Comparison of ENCODE assay signal across 8 mouse cellular contexts in genomic region chr9:57501861-57502260, GRCm38 (mm10). TPM values are rescaled to one million over a fixed set of nuclear protein-coding genes. Genes with fewer than 3 reads are reported as not detected.
DNase-seq lines count a peak whose midpoint lies in the region; ATAC-seq and TF ChIP-seq lines count a peak whose summit lies in the region.

No protein-coding gene starts in this region.

- no peaks in the 10 kb centered on the region for H3K36me3 ChIP-seq in embryonic facial prominence, embryonic 14.5 days (ENCODE audit: control insufficient read depth, insufficient read depth, low read length)

- no peak overlapping the region for H3K4me3 ChIP-seq in embryonic facial prominence, embryonic 14.5 days (ENCODE audit: low read depth, low read length)
- no peak overlapping the region for H3K4me3 ChIP-seq in gastrocnemius, adult 2 months

- peak overlapping the region; percentile 23; the same call in 1 of the 2 replicates for H3K4me2 ChIP-seq in embryonic facial prominence, embryonic 14.5 days (ENCODE audit: low read depth, low read length)

- ATAC-seq in embryonic facial prominence, embryonic 14.5 days (ENCODE audit: low read depth) = no peak

- peaks cover 65% of the 10 kb centered on the region for H3K27me3 ChIP-seq in embryonic facial prominence, embryonic 14.5 days (replicated peaks; ENCODE audit: control insufficient read depth, insufficient read depth, low read length)

- WGBS in embryonic facial prominence, embryonic 14.5 days = 2% methylated on average over 20 of the region's 20 CpGs

- no peak overlapping the region for H3K27ac ChIP-seq in embryonic facial prominence, embryonic 14.5 days (replicated peaks; ENCODE audit: low read depth, low read length)
- H3K27ac ChIP-seq in gastrocnemius, adult 2 months = no peak overlapping the region

- no peak for TF ChIP-seq CTCF in gastrocnemius, adult 2 months (IDR thresholded peaks at IDR 0.05)

- intact Hi-C loops in left cerebral cortex, postnatal 10 days (cut with DNase I) = no loop called here
- intact Hi-C loops in gastrocnemius, adult 2 months (cut with DNase I) = no loop called here

- peak overlapping the region; percentile 43; the same call in 1 of the 2 replicates for H3K9ac ChIP-seq in embryonic facial prominence, embryonic 14.5 days (ENCODE audit: low read depth, low read length)

- no peaks in the 10 kb centered on the region for H3K9me3 ChIP-seq in embryonic facial prominence, embryonic 14.5 days (ENCODE audit: control insufficient read depth, low read length)

- peaks cover 7% of the 10 kb centered on the region; the same call in 1 of the 2 replicates for H3K4me1 ChIP-seq in embryonic facial prominence, embryonic 14.5 days (ENCODE audit: control insufficient read depth, insufficient read depth, low read length)

- peak; percentile 40 to 59 for DNase-seq in left cerebral cortex, adult 18-20 months (ENCODE audit: low spot score in 2 of 2)
- no peak for DNase-seq in left cerebral cortex, adult 11 months (ENCODE audit: low spot score)
- peak; percentile 48 for DNase-seq in embryonic facial prominence, embryonic 14.5 days (ENCODE audit: low spot score)
- DNase-seq in left cerebral cortex, postnatal 10 days (ENCODE audit: extremely low spot score in 1 of 2, low spot score in 2 of 2) = peak; percentile 34 to 54
- DNase-seq in right cerebral cortex, adult 18-20 months = peak; percentile 71
- no peak for DNase-seq in adrenal gland, postnatal 25 days
- DNase-seq in gastrocnemius, adult 2 months = no peak
- DNase-seq in lung, postnatal 14 days = no peak

RNA-seq across cellular contexts. Expression of gene Rpp25, which starts 2.0 kb away (rescaled TPM):
- 10 to 100 TPM; 17.6 to 18.5 TPM for total RNA-seq in left cerebral cortex, adult 18-20 months (2021)
- 0.86 and 1.4 TPM in 2 replicates for polyA plus RNA-seq in embryonic facial prominence, embryonic 14.5 days (2014; fragmentation: Nextera tagmentation; extraction: Ambion mirVana)
- 10 to 100 TPM; 14.1 to 14.8 TPM for total RNA-seq in left cerebral cortex, postnatal 10 days (2021)
- 5.0 and 6.5 TPM in 2 replicates for total RNA-seq in adrenal gland, postnatal 25 days (2021)
- not detected for total RNA-seq in gastrocnemius, adult 2 months (2021)

RNA-seq across cellular contexts. Expression of gene Cox5a, which starts 19.2 kb away (rescaled TPM):
- 100 to 1,000 TPM; 410 to 481 TPM for total RNA-seq in left cerebral cortex, adult 18-20 months (2021)
- 479 and 555 TPM in 2 replicates for polyA plus RNA-seq in embryonic facial prominence, embryonic 14.5 days (2014; fragmentation: Nextera tagmentation; extraction: Ambion mirVana)
- 100 to 1,000 TPM; 501 to 523 TPM for total RNA-seq in left cerebral cortex, postnatal 10 days (2021)
- total RNA-seq in adrenal gland, postnatal 25 days (2021) = 410 and 447 TPM in 2 replicates
- total RNA-seq in gastrocnemius, adult 2 months (2021) = 1,000 to 10,000 TPM; 1,176 to 1,655 TPM

RNA-seq across cellular contexts. Expression of gene Scamp5, which starts 34.0 kb away (rescaled TPM):
- 100 to 1,000 TPM; 381 to 400 TPM for total RNA-seq in left cerebral cortex, adult 18-20 months (2021)
- 10.9 and 14.5 TPM in 2 replicates for polyA plus RNA-seq in embryonic facial prominence, embryonic 14.5 days (2014; fragmentation: Nextera tagmentation; extraction: Ambion mirVana)
- 100 to 1,000 TPM; 387 to 389 TPM for total RNA-seq in left cerebral cortex, postnatal 10 days (2021)
- total RNA-seq in adrenal gland, postnatal 25 days (2021) = 10.8 and 14.4 TPM in 2 replicates
- under 1 TPM; 0.82 to 0.95 TPM for total RNA-seq in gastrocnemius, adult 2 months (2021)

RNA-seq across cellular contexts. Expression of gene Fam219b, which starts 35.5 kb away (rescaled TPM):
- total RNA-seq in left cerebral cortex, adult 18-20 months (2021) = 10 to 100 TPM; 17.6 to 25.6 TPM
- polyA plus RNA-seq in embryonic facial prominence, embryonic 14.5 days (2014; fragmentation: Nextera tagmentation; extraction: Ambion mirVana) = 21.1 and 24.2 TPM in 2 replicates
- total RNA-seq in left cerebral cortex, postnatal 10 days (2021) = 10 to 100 TPM; 21.5 to 24.7 TPM
- 25.2 and 29.2 TPM in 2 replicates for total RNA-seq in adrenal gland, postnatal 25 days (2021)
- 1 to 10 TPM; 5.9 TPM for total RNA-seq in gastrocnemius, adult 2 months (2021)

RNA-seq across cellular contexts. Expression of gene Mpi, which starts 50.7 kb away (rescaled TPM):
- 10 to 100 TPM; 66.0 to 69.4 TPM for total RNA-seq in left cerebral cortex, adult 18-20 months (2021)
- 40.4 and 44.5 TPM in 2 replicates for polyA plus RNA-seq in embryonic facial prominence, embryonic 14.5 days (2014; fragmentation: Nextera tagmentation; extraction: Ambion mirVana)
- 10 to 100 TPM; 79.5 to 81.1 TPM for total RNA-seq in left cerebral cortex, postnatal 10 days (2021)
- total RNA-seq in adrenal gland, postnatal 25 days (2021) = 37.2 and 46.9 TPM in 2 replicates
- 10 to 100 TPM; 67.6 to 97.7 TPM for total RNA-seq in gastrocnemius, adult 2 months (2021)

Comparison
In these comparisons a context has a peak if more than half of its experiments do, and no peak if none do; other contexts are left out.
1. DNase-seq: peak in left cerebral cortex, adult 18-20 months (2 of 2), embryonic facial prominence, embryonic 14.5 days (single experiment), left cerebral cortex, postnatal 10 days (2 of 2) and right cerebral cortex, adult 18-20 months (single experiment); none in left cerebral cortex, adult 11 months (single experiment), adrenal gland, postnatal 25 days (single experiment), gastrocnemius, adult 2 months (single experiment) and lung, postnatal 14 days (single experiment).
2. RNA of gene Scamp5, which starts 34.0 kb away (total RNA-seq): 381 to 400 TPM in left cerebral cortex, adult 18-20 months and 387 to 389 TPM in left cerebral cortex, postnatal 10 days; 10.8 to 14.4 TPM in adrenal gland, postnatal 25 days and 0.82 to 0.95 TPM in gastrocnemius, adult 2 months; every median in the first group is over 10 times any median in the second.